Mouse (Mus musculus): ENCODE results near the gene Dpf2. TPM values are rescaled to one million over a fixed set of nuclear protein-coding genes. Genes with fewer than 3 reads are reported as not detected.

Dpf2 gene
- total and polyA plus RNA-seq, 3 experiments = 25.0 to 115 (median 36.7) TPM

DNA sequence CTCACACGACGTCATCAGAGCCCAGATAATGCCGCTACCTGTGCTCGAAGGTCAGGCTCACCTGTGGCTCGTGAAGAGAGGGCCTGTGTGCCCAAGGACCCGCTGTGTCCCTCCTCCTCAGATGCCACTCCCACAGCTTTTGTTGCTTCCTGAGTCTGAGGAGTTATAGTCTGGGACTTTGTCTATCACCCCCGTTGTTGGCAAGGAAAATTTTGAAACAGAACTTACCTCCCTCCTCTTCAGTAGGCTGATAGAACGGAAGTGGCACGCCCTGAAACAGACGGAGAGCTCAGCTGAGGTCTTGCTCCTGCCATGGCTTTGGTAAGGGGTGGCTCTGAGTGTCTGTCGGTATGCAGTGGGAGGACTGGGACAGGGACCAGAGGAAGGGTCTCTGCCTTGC is 37.4 kb upstream of the Dpf2 start:
- peaks cover 0 to 16% of the 10 kb centered on the region in 2 experiments; a peak in 2 of 4 replicates for H3K4me1 ChIP-seq (ENCODE audit: control insufficient read depth in 1 of 2, insufficient read depth in 2 of 2)
- peaks cover 74 to 97% of the 10 kb centered on the region in 2 experiments for H3K36me3 ChIP-seq (replicated peaks in 1 of 2; ENCODE audit: control insufficient read depth in 1 of 2, insufficient read depth in 1 of 2, low read length in 1 of 2)
- H3K4me3 ChIP-seq (replicated peaks in 1 of 3; ENCODE audit: low read depth in 2 of 3, low read length in 2 of 3, poor library complexity in 1 of 3) = no peak overlapping the region
- TF ChIP-seq UBTF (IDR thresholded peaks at IDR 0.05; ENCODE audit: low read depth, low read length) (no peak), POLR2AphosphoS2 (IDR thresholded peaks at IDR 0.05; ENCODE audit: low read depth, low read length) (no peak), EP300 (IDR thresholded peaks at IDR 0.05; ENCODE audit: low read length) (no peak), TCF12 (IDR thresholded peaks at IDR 0.05; ENCODE audit: low read depth, low read length) (no peak), ELF1 (IDR thresholded peaks at IDR 0.05; ENCODE audit: low read depth, low read length) (no peak), SIN3A (IDR thresholded peaks at IDR 0.05; ENCODE audit: low read length) (no peak), MXI1 (IDR thresholded peaks at IDR 0.05; ENCODE audit: low read depth, low read length) (no peak), BHLHE40 (IDR thresholded peaks at IDR 0.05; ENCODE audit: low read depth, low read length) (no peak), USF1 (IDR thresholded peaks at IDR 0.05; ENCODE audit: low read depth, low read length) (no peak), MEF2A (IDR thresholded peaks at IDR 0.05; ENCODE audit: borderline replicate concordance, low read depth, low read length) (no peak), MAZ (IDR thresholded peaks at IDR 0.05; ENCODE audit: low read depth, low read length) (no peak), E2F4 (IDR thresholded peaks at IDR 0.05; ENCODE audit: insufficient replicate concordance, low read depth, low read length) (no peak)
- dilution Hi-C loops (cut with MboI; ENCODE audit: extremely low pct_ligation_motif_present, extremely low pct_unique_long_range_greater_than_20kb, low sequenced_read_pairs) = no loop called here
- H3K9ac ChIP-seq (ENCODE audit: insufficient read depth, low read depth) = no peak overlapping the region
- DNase-seq (ENCODE audit: extremely low read depth) = no peak
- no peaks in the 10 kb centered on the region for H3K9me3 ChIP-seq (replicated peaks; ENCODE audit: low read length)
- in situ Hi-C loops (cut with MboI; ENCODE audit: low pct_ligation_motif_present, low pct_unique_long_range_greater_than_20kb, low sequenced_read_pairs) = no loop called here
- no peaks in the 10 kb centered on the region for H3K79me2 ChIP-seq (replicated peaks; ENCODE audit: control insufficient read depth, extremely low read depth, insufficient read depth, poor library complexity, severe bottlenecking)
- no peaks in the 10 kb centered on the region for H3K27me3 ChIP-seq (replicated peaks)
- H3K4me2 ChIP-seq (ENCODE audit: insufficient read depth, low read depth, poor library complexity, severe bottlenecking) = no peak overlapping the region
- H3K27ac ChIP-seq (ENCODE audit: insufficient read depth, low read depth) = no peak overlapping the region

DNA sequence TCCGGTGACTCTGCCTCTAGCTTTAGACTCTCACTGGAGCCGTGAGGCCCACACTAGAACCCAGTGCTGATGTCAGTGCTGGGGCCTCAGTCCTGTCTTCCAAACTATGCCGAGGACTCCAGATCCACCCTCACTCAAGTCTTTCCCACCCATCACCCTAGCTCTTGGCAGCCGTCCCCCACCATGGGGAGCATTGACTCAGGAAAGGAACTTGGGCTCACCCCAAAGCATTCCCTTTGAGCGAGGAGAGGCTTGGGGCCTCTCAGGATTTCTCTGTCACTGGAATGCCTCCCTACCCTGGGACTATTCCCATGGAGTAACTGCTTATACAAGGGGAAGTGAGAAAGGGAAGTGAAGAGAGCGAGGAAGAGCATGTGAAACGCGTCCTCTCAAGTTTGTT is 33.1 kb upstream of the Dpf2 start:
- TF ChIP-seq MEF2A (IDR thresholded peaks at IDR 0.05; ENCODE audit: borderline replicate concordance, low read depth, low read length) (no peak), NRF1 (IDR thresholded peaks at IDR 0.05; ENCODE audit: low read depth, low read length) (no peak), CTCF (conservative IDR thresholded peaks at IDR 0.05 in 1 of 2, IDR thresholded peaks at IDR 0.05 in 1 of 2; ENCODE audit: low read depth in 2 of 2, low read length in 2 of 2) (no peak), POLR2AphosphoS2 (IDR thresholded peaks at IDR 0.05; ENCODE audit: low read depth, low read length) (no peak), RCOR1 (conservative IDR thresholded peaks at IDR 0.05; ENCODE audit: low read depth, low read length) (no peak), JUND (conservative IDR thresholded peaks at IDR 0.05; ENCODE audit: low read depth, low read length) (no peak), JUN (IDR thresholded peaks at IDR 0.05; ENCODE audit: insufficient read depth, low read depth, low read length) (no peak), UBTF (IDR thresholded peaks at IDR 0.05; ENCODE audit: low read depth, low read length) (no peak), USF2 (conservative IDR thresholded peaks at IDR 0.05; ENCODE audit: low read depth, low read length) (no peak), E2F4 (IDR thresholded peaks at IDR 0.05; ENCODE audit: insufficient replicate concordance, low read depth, low read length) (no peak), PAX5 (IDR thresholded peaks at IDR 0.05; ENCODE audit: low read length) (no peak), MAFK (IDR thresholded peaks at IDR 0.05; ENCODE audit: insufficient replicate concordance, low read length) (no peak), IRF4 (IDR thresholded peaks at IDR 0.05; ENCODE audit: low read depth, low read length) (no peak), GABPA (IDR thresholded peaks at IDR 0.05; ENCODE audit: insufficient replicate concordance, low read depth, low read length) (no peak), MAX (IDR thresholded peaks at IDR 0.05; ENCODE audit: low read length) (no peak)
- H3K27ac ChIP-seq (ENCODE audit: insufficient read depth, low read depth) = no peak overlapping the region

More for the DNA sequence above, 33.1 kb upstream of the Dpf2 start:
- no peak overlapping the region for H3K4me2 ChIP-seq (ENCODE audit: insufficient read depth, low read depth, poor library complexity, severe bottlenecking)
- no peaks in the 10 kb centered on the region for H3K79me2 ChIP-seq (replicated peaks; ENCODE audit: control insufficient read depth, extremely low read depth, insufficient read depth, poor library complexity, severe bottlenecking)
- no peak for DNase-seq (ENCODE audit: extremely low read depth)
- dilution Hi-C loops (cut with MboI; ENCODE audit: extremely low pct_ligation_motif_present, extremely low pct_unique_long_range_greater_than_20kb, low sequenced_read_pairs) = no loop called here
- H3K4me1 ChIP-seq (ENCODE audit: control insufficient read depth in 1 of 2, insufficient read depth in 2 of 2) = peaks cover 0 to 12% of the 10 kb centered on the region in 2 experiments; a peak in 2 of 4 replicates
- H3K9ac ChIP-seq (ENCODE audit: insufficient read depth, low read depth) = no peak overlapping the region
- H3K27me3 ChIP-seq (replicated peaks) = no peaks in the 10 kb centered on the region
- no peak overlapping the region for H3K4me3 ChIP-seq (replicated peaks in 1 of 3; ENCODE audit: low read depth in 2 of 3, low read length in 2 of 3, poor library complexity in 1 of 3)
- in situ Hi-C loops (cut with MboI; ENCODE audit: low pct_ligation_motif_present, low pct_unique_long_range_greater_than_20kb, low sequenced_read_pairs) = no loop called here
- H3K9me3 ChIP-seq (replicated peaks; ENCODE audit: low read length) = no peaks in the 10 kb centered on the region
- H3K36me3 ChIP-seq (replicated peaks in 1 of 2; ENCODE audit: control insufficient read depth in 1 of 2, insufficient read depth in 1 of 2, low read length in 1 of 2) = peaks cover 74 to 96% of the 10 kb centered on the region in 2 experiments

Data from CH12.LX (cell line).